Mouse (Mus musculus): ENCODE data around the gene Hspa2. TPM values are rescaled to one million over a fixed set of nuclear protein-coding genes. Genes with fewer than 3 reads are reported as not detected.

The Hspa2 gene
- polyA plus RNA-seq, 1 experiment from 2014 or later: 14.4 TPM

DNA sequence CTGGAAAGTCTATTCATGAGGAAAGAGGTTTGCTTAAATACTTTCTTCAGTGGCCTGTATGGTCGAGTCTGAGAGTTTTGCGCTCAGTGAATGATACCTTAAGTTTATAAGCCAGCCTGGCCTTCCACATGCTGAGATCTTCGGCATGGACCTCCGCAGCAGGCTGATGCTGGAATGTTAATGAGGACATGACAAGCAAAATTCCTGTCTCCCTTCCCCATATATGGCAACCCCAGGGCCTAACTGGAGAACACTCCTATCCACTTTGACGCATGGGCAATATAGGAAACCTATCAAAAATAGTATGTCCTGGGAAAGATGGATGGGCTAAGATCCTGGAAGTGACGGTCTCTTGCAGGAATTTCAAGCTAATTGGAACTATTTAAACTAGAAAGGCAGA lies 44.2 kb downstream of the Hspa2 start:
- no peak for DNase-seq (ENCODE audit: low spot score)
- no peaks in the 10 kb centered on the region for H3K9me3 ChIP-seq
- H3K4me3 ChIP-seq: peak overlapping the region; percentile 47
- peak overlapping the region; percentile 92 for H3K27ac ChIP-seq
- 44% methylated on average over 6 of the region's 6 CpGs for WGBS
- no peaks in the 10 kb centered on the region for H3K36me3 ChIP-seq
- H3K4me1 ChIP-seq: peaks cover 21% of the 10 kb centered on the region
- no peaks in the 10 kb centered on the region for H3K27me3 ChIP-seq (ENCODE audit: insufficient read depth, poor library complexity, severe bottlenecking)

DNA sequence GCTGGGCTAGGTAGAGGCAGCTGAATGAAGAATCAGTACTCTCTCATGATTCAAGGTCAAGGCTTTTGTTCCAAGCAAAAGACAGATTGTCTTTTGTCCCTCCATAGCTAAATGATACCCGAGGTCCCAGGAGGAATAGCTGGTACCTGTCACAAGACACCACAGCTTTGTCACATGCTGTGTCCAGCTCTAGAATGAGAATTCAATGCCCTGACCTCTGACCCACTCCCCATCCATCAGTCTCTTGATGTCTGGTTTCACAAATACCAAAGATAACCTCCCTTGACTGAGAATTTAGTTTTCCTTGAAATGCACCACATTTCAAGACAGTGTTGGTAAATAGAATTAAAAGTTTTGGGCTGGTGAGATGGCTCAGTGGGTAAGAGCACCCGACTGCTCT lies 48.2 kb downstream of the Hspa2 start:
- no peak for DNase-seq (ENCODE audit: low spot score)
- Histone ChIP-seq H3K36me3 (no peaks in the 10 kb centered on the region), H3K4me3 (no peak overlapping the region), H3K27ac (no peak overlapping the region), H3K4me1 (peaks cover 14% of the 10 kb centered on the region), H3K9me3 (no peaks in the 10 kb centered on the region), H3K27me3 (ENCODE audit: insufficient read depth, poor library complexity, severe bottlenecking) (no peaks in the 10 kb centered on the region)
- 69% methylated on average over 2 of the region's 2 CpGs for WGBS

Other genes with a start within 250 kb of the Hspa2 start
- gene Esr2, start 226.9 kb upstream of the Hspa2 start, polyA plus RNA-seq (2016; fragmentation: Nextera tagmentation; extraction: Ambion mirVana): 0.20 and 0.27 TPM in 2 replicates
- 0.06 and 0.07 TPM in 2 replicates for gene Tex21, start 157.4 kb upstream of the Hspa2 start, polyA plus RNA-seq (2016; fragmentation: Nextera tagmentation; extraction: Ambion mirVana)
- gene Mthfd1, start 148.9 kb upstream of the Hspa2 start, polyA plus RNA-seq (2016; fragmentation: Nextera tagmentation; extraction: Ambion mirVana): 65.1 and 80.8 TPM in 2 replicates
- gene Akap5, start 79.3 kb upstream of the Hspa2 start, polyA plus RNA-seq (2016; fragmentation: Nextera tagmentation; extraction: Ambion mirVana): 9.5 and 12.3 TPM in 2 replicates
- 12.7 and 16.8 TPM in 2 replicates for gene Zbtb25, start 34.6 kb upstream of the Hspa2 start, polyA plus RNA-seq (2016; fragmentation: Nextera tagmentation; extraction: Ambion mirVana)
- gene Zbtb1, start 33.9 kb upstream of the Hspa2 start, polyA plus RNA-seq (2016; fragmentation: Nextera tagmentation; extraction: Ambion mirVana): 8.9 and 10.2 TPM in 2 replicates
- 1.8 and 3.0 TPM in 2 replicates for gene Ppp1r36, start 13.4 kb downstream of the Hspa2 start, polyA plus RNA-seq (2016; fragmentation: Nextera tagmentation; extraction: Ambion mirVana)
- gene Plekhg3, start 126.7 kb downstream of the Hspa2 start, polyA plus RNA-seq (2016; fragmentation: Nextera tagmentation; extraction: Ambion mirVana): 5.1 and 5.3 TPM in 2 replicates

Measured in heart, embryonic 10.5 days (tissue).